Mouse (Mus musculus): ENCODE results near the gene Slc24a3.

DNA sequence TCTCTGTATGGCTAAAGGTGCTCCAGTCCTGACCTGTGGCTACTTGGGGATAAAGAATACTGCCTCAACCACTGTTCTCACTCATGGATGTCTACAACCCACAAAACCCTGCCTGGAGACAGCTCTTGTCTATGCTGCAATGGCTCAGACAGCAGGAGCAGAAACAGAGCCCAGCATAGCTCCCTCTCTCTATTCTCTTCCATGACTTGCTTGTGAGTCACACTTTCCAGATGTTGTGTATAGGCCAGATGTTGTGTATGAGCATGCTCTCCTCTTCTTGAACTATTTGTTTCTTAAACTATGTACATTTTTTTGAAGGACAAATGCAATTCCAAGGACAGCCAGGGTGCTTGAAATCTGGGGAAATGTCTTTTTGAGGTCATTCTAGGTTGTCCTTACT lies 101.4 kb downstream of the Slc24a3 start:
- TF ChIP-seq EP300 (IDR thresholded peaks at IDR 0.05; ENCODE audit: low read depth) (no peak), CTCF (IDR thresholded peaks at IDR 0.05; ENCODE audit: low read depth) (no peak)

All from liver, embryonic 14.5 days (tissue).